Mouse (Mus musculus): ENCODE data around the gene Olfr1371. TPM values are rescaled to one million over a fixed set of nuclear protein-coding genes. Genes with fewer than 3 reads are reported as not detected.

Olfr1371 gene
- total RNA-seq, 1 experiment: not detected

DNA sequence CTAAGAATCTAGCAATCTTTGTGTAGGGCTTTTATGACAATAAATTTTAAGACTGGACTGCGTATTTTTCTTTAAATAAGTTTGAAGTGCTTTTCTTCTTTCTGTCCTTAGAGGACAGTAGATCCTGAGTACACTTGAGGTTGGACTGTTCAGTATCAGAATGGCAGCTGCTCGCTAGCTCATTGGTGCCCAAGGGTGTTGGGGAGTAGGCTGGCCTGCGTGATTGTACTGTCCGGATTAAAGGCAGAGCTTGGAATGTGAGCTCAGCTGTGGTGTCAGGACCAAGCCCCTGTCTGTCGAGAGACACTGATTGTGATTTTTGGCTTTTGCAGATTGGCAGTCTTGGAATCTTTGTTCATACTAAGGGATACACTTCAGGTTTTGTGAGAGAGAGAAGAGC lies 38.0 kb upstream of the Olfr1371 start:
- Histone ChIP-seq H3K4me3 (ENCODE audit: insufficient read depth in 1 of 2, low read depth in 1 of 2, low read length in 2 of 2, poor library complexity in 1 of 2, severe bottlenecking in 1 of 2) (no peak overlapping the region), H3K9me3 (ENCODE audit: control insufficient read depth, insufficient read depth, low read depth, low read length) (no peaks in the 10 kb centered on the region), H3K4me1 (ENCODE audit: control insufficient read depth in 2 of 2, insufficient read depth in 2 of 2, low read length in 2 of 2, poor library complexity in 1 of 2) (no peaks in the 10 kb centered on the region; a peak in 1 of 4 replicates), H3K9ac (ENCODE audit: insufficient read depth, low read depth, low read length, poor library complexity, severe bottlenecking) (no peak overlapping the region), H3K27ac (ENCODE audit: insufficient read depth, low read depth, low read length, poor library complexity, severe bottlenecking) (no peak overlapping the region), H3K36me3 (ENCODE audit: control insufficient read depth, insufficient read depth, low read length, poor library complexity, severe bottlenecking) (peaks cover 30% of the 10 kb centered on the region)
- DNase-seq (ENCODE audit: low read depth, low spot score): no peak
- TF ChIP-seq MAFK (IDR thresholded peaks at IDR 0.05; ENCODE audit: insufficient read depth, low read depth, low read length) (no peak), ZNF384 (IDR thresholded peaks at IDR 0.05; ENCODE audit: low read depth, low read length) (no peak), HCFC1 (IDR thresholded peaks at IDR 0.05; ENCODE audit: borderline replicate concordance, insufficient read depth, low read length) (no peak), CHD2 (IDR thresholded peaks at IDR 0.05; ENCODE audit: low read depth, low read length) (no peak), ZC3H11A (IDR thresholded peaks at IDR 0.05; ENCODE audit: borderline replicate concordance, low read depth, low read length) (no peak)
- in situ Hi-C loops (cut with MboI; ENCODE audit: low sequenced_read_pairs in 2 of 2, unreplicated experiment in 2 of 2): loop anchor here in 1 of 2 experiments (10.0 kb wide), 1 partner anchor 93 kb away; no protein-coding TSS in a partner anchor

DNA sequence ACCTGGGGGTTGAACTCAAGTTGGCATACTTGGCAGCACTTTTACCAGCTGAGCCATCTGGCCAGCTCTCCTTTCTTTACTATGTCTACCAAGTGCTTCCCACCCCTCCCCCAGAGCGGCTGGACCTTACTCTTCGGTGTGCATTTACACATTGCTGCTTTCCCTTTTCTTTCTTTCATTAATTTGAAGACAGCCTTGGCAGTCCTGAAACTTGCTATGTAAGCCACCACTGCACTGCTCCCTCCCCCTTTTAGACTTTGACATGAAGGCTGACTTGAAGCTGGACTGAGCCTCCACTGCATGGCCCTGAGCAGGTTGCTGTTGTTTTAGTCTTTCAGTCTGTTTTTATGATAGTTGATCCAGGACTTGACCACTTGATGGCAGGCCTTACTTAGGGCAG lies 35.7 kb upstream of the Olfr1371 start:
- H3K27ac ChIP-seq (ENCODE audit: insufficient read depth, low read depth, low read length, poor library complexity, severe bottlenecking): no peak overlapping the region
- H3K9me3 ChIP-seq (ENCODE audit: control insufficient read depth, insufficient read depth, low read depth, low read length): no peaks in the 10 kb centered on the region
- in situ Hi-C loops (cut with MboI; ENCODE audit: low sequenced_read_pairs in 2 of 2, unreplicated experiment in 2 of 2): loop anchor here in 1 of 2 experiments (10.0 kb wide), 1 partner anchor 95 kb away; no protein-coding TSS in a partner anchor
- DNase-seq (ENCODE audit: low read depth, low spot score): no peak
- no peak overlapping the region for H3K4me3 ChIP-seq (ENCODE audit: insufficient read depth in 1 of 2, low read depth in 1 of 2, low read length in 2 of 2, poor library complexity in 1 of 2, severe bottlenecking in 1 of 2)
- no peaks in the 10 kb centered on the region; a peak in 1 of 4 replicates for H3K4me1 ChIP-seq (ENCODE audit: control insufficient read depth in 2 of 2, insufficient read depth in 2 of 2, low read length in 2 of 2, poor library complexity in 1 of 2)
- H3K9ac ChIP-seq (ENCODE audit: insufficient read depth, low read depth, low read length, poor library complexity, severe bottlenecking): no peak overlapping the region
- TF ChIP-seq MAFK (IDR thresholded peaks at IDR 0.05; ENCODE audit: insufficient read depth, low read depth, low read length) (no peak), ZC3H11A (IDR thresholded peaks at IDR 0.05; ENCODE audit: borderline replicate concordance, low read depth, low read length) (no peak), HCFC1 (IDR thresholded peaks at IDR 0.05; ENCODE audit: borderline replicate concordance, insufficient read depth, low read length) (no peak), ZNF384 (IDR thresholded peaks at IDR 0.05; ENCODE audit: low read depth, low read length) (no peak), CHD2 (IDR thresholded peaks at IDR 0.05; ENCODE audit: low read depth, low read length) (no peak)
- H3K36me3 ChIP-seq (ENCODE audit: control insufficient read depth, insufficient read depth, low read length, poor library complexity, severe bottlenecking): peaks cover 22% of the 10 kb centered on the region

DNA sequence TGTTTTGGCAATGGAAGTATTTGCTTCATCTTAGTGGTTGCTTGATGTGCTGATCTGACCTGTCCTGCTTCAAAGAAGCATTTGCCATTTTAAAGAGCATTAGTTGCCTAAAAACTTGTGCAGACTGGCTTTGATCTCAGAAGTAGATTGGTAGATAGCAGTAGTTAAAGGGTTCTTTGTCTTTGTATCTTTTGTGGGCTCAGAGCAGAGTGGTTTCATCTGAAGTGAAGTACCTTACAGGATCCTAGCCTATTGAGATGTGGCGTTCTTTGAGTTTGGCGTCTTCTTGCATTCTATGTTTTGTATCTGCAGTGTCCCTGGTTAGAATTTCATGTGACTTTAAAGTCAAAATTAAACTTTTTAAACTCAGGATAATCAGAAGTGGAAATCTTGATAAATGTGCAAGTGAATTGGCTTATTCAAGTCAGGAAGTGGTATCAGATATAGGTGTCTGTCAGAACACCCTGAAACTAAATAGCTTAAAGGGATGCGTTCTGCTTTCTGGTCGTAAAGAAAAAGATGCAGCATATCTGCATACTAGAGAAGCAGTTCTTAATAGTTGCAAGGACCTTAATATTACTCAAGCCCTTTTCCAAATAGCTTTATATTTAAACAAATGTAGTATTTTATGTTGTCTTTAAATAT lies 27.2 kb upstream of the Olfr1371 start:
- TF ChIP-seq ZC3H11A (IDR thresholded peaks at IDR 0.05; ENCODE audit: borderline replicate concordance, low read depth, low read length) (no peak), HCFC1 (IDR thresholded peaks at IDR 0.05; ENCODE audit: borderline replicate concordance, insufficient read depth, low read length) (no peak), CHD2 (IDR thresholded peaks at IDR 0.05; ENCODE audit: low read depth, low read length) (no peak), MAFK (IDR thresholded peaks at IDR 0.05; ENCODE audit: insufficient read depth, low read depth, low read length) (no peak), ZNF384 (IDR thresholded peaks at IDR 0.05; ENCODE audit: low read depth, low read length) (no peak)
- in situ Hi-C loops (cut with MboI; ENCODE audit: low sequenced_read_pairs in 2 of 2, unreplicated experiment in 2 of 2): loop anchor here in 1 of 2 experiments (10.0 kb wide), 1 partner anchor 104 kb away; no protein-coding TSS in a partner anchor
- H3K4me1 ChIP-seq (ENCODE audit: control insufficient read depth in 2 of 2, insufficient read depth in 2 of 2, low read length in 2 of 2, poor library complexity in 1 of 2): no peaks in the 10 kb centered on the region
- H3K9ac ChIP-seq (ENCODE audit: insufficient read depth, low read depth, low read length, poor library complexity, severe bottlenecking): no peak overlapping the region
- H3K9me3 ChIP-seq (ENCODE audit: control insufficient read depth, insufficient read depth, low read depth, low read length): no peaks in the 10 kb centered on the region
- H3K36me3 ChIP-seq (ENCODE audit: control insufficient read depth, insufficient read depth, low read length, poor library complexity, severe bottlenecking): peaks cover 11% of the 10 kb centered on the region
- no peak for DNase-seq (ENCODE audit: low read depth, low spot score)
- H3K27ac ChIP-seq (ENCODE audit: insufficient read depth, low read depth, low read length, poor library complexity, severe bottlenecking): no peak overlapping the region
- H3K4me3 ChIP-seq (ENCODE audit: insufficient read depth in 1 of 2, low read depth in 1 of 2, low read length in 2 of 2, poor library complexity in 1 of 2, severe bottlenecking in 1 of 2): no peak overlapping the region

DNA sequence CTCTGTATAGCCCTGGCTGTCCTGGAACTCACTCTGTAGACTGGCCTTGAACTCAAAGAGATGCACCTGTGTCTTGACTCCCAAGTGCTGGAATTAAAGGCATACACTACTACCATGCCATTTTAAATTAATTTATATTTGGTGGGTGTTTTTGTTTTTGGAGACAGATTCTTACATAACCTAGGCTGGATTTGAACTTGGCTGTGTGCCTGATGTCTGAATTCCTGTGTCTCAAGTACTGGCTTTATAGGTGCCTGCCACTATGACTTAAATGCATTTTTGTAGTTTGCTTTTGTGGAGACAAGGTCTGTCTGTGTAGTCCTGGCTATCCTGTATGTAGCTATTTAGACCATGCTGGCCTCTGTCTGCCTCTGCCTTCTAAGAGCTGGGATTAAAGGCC lies 20.7 kb upstream of the Olfr1371 start:
- Histone ChIP-seq H3K4me1 (ENCODE audit: control insufficient read depth in 2 of 2, insufficient read depth in 2 of 2, low read length in 2 of 2, poor library complexity in 1 of 2) (no peaks in the 10 kb centered on the region; a peak in 2 of 4 replicates), H3K27ac (ENCODE audit: insufficient read depth, low read depth, low read length, poor library complexity, severe bottlenecking) (no peak overlapping the region), H3K9ac (ENCODE audit: insufficient read depth, low read depth, low read length, poor library complexity, severe bottlenecking) (no peak overlapping the region), H3K9me3 (ENCODE audit: control insufficient read depth, insufficient read depth, low read depth, low read length) (no peaks in the 10 kb centered on the region), H3K36me3 (ENCODE audit: control insufficient read depth, insufficient read depth, low read length, poor library complexity, severe bottlenecking) (peaks cover 9% of the 10 kb centered on the region; the same call in 1 of the 2 replicates), H3K4me3 (ENCODE audit: insufficient read depth in 1 of 2, low read depth in 1 of 2, low read length in 2 of 2, poor library complexity in 1 of 2, severe bottlenecking in 1 of 2) (peak overlapping the region in 1 of 2 experiments; percentile 5; a peak in 1 of 4 replicates)
- DNase-seq (ENCODE audit: low read depth, low spot score): no peak
- in situ Hi-C loops (cut with MboI; ENCODE audit: low sequenced_read_pairs in 2 of 2, unreplicated experiment in 2 of 2): no loop called here
- no peak for TF ChIP-seq HCFC1 (IDR thresholded peaks at IDR 0.05; ENCODE audit: borderline replicate concordance, insufficient read depth, low read length)
- no peak for TF ChIP-seq CHD2 (IDR thresholded peaks at IDR 0.05; ENCODE audit: low read depth, low read length)
- no peak for TF ChIP-seq MAFK (IDR thresholded peaks at IDR 0.05; ENCODE audit: insufficient read depth, low read depth, low read length)
- TF ChIP-seq ZNF384 (IDR thresholded peaks at IDR 0.05; ENCODE audit: low read depth, low read length): no peak
- no peak for TF ChIP-seq ZC3H11A (IDR thresholded peaks at IDR 0.05; ENCODE audit: borderline replicate concordance, low read depth, low read length)
